Mouse (Mus musculus): Measurements from ENCODE around the gene Xpnpep3.

GRCm38 (mm10) chr15:81374621-81375020 lies 25.3 kb upstream of the Xpnpep3 start:
- no peak for TF ChIP-seq GATA1 (IDR thresholded peaks at IDR 0.05; ENCODE audit: borderline replicate concordance, low read length)
- no peak for TF ChIP-seq FLI1 (IDR thresholded peaks at IDR 0.05; ENCODE audit: low read length)

Measured in megakaryocyte, embryonic 14.5 days (primary cell).